Mouse (Mus musculus): ENCODE measurements around the gene Mrtfa. TPM values are rescaled to one million over a fixed set of nuclear protein-coding genes. Genes with fewer than 3 reads are reported as not detected.

The Mrtfa gene
- polyA plus RNA-seq, 1 experiment from 2014 or later, result 14.7 TPM

DNA sequence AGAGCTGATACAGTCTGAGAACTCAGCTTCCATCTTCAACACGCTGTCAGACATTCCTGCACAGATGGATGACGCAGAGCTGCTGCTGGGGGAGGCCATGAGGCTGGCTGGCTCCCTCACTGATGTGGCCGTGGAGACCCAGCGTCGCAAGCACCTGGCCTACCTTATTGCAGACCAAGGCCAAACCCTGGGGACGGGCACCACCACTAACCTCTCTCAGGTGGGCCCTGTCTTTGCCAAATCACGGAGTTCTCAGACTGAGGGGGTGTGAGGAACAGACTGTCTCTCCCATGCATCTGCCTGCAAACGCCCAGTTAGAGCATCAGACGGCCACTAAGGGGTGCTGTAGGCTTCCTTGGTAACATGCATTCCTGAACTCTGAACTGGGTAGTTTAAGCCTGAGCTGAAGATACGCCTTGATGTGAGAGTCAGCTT, 181.9 kb downstream of the Mrtfa start:
- no peak overlapping the region for H3K4me3 ChIP-seq (ENCODE audit: control insufficient read depth in 1 of 2, insufficient read depth in 1 of 2, low read depth in 1 of 2, low read length in 2 of 2)
- no peak overlapping the region for H3K27ac ChIP-seq (replicated peaks in 1 of 2; ENCODE audit: control insufficient read depth in 1 of 2, insufficient read depth in 1 of 2, low read depth in 2 of 2, low read length in 2 of 2)
- no peak overlapping the region for H3K4me2 ChIP-seq (ENCODE audit: low read length)
- no peak for ATAC-seq (ENCODE audit: insufficient number of reproducible peaks, insufficient read depth, low FRiP score, low read depth)
- WGBS, result 53% methylated on average over 10 of the region's 10 CpGs
- H3K9ac ChIP-seq (ENCODE audit: low read length), result no peak overlapping the region
- H3K27me3 ChIP-seq (ENCODE audit: control insufficient read depth, insufficient read depth, low read length), result no peaks in the 10 kb centered on the region
- no peaks in the 10 kb centered on the region for H3K9me3 ChIP-seq (ENCODE audit: control insufficient read depth, low read length)
- no peaks in the 10 kb centered on the region for H3K4me1 ChIP-seq (ENCODE audit: control insufficient read depth in 2 of 2, insufficient read depth in 2 of 2, low read length in 2 of 2)
- H3K36me3 ChIP-seq (ENCODE audit: control insufficient read depth, insufficient read depth, low read length), result peaks cover 39% of the 10 kb centered on the region

DNA sequence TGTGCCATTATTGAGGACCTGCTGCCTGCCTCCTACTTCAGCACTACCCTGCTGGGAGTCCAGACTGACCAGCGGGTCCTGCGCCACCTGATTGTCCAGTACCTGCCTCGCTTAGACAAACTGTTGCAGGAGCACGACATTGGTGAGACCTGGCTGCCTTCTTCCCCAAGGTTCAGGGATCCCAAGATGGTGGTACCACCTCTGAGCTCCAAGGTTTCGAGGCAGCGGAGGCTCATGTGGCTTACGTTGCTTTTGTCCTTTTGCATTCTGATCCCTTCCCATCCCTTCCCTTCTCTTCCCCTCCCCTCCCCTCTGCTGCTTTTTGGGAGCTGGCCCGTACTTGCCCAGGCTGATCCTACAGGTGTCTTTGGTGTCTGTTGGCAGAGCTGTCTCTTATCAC, 182.7 kb downstream of the Mrtfa start:
- Histone ChIP-seq H3K27ac (replicated peaks in 1 of 2; ENCODE audit: control insufficient read depth in 1 of 2, insufficient read depth in 1 of 2, low read depth in 2 of 2, low read length in 2 of 2) (no peak overlapping the region), H3K4me3 (ENCODE audit: control insufficient read depth in 1 of 2, insufficient read depth in 1 of 2, low read depth in 1 of 2, low read length in 2 of 2) (no peak overlapping the region), H3K9ac (ENCODE audit: low read length) (no peak overlapping the region), H3K36me3 (ENCODE audit: control insufficient read depth, insufficient read depth, low read length) (peaks cover 31% of the 10 kb centered on the region), H3K4me1 (ENCODE audit: control insufficient read depth in 2 of 2, insufficient read depth in 2 of 2, low read length in 2 of 2) (no peaks in the 10 kb centered on the region), H3K4me2 (ENCODE audit: low read length) (no peak overlapping the region), H3K27me3 (ENCODE audit: control insufficient read depth, insufficient read depth, low read length) (no peaks in the 10 kb centered on the region), H3K9me3 (ENCODE audit: control insufficient read depth, low read length) (no peaks in the 10 kb centered on the region)
- no peak for ATAC-seq (ENCODE audit: insufficient number of reproducible peaks, insufficient read depth, low FRiP score, low read depth)
- WGBS, result 86% methylated on average over 8 of the region's 8 CpGs

DNA sequence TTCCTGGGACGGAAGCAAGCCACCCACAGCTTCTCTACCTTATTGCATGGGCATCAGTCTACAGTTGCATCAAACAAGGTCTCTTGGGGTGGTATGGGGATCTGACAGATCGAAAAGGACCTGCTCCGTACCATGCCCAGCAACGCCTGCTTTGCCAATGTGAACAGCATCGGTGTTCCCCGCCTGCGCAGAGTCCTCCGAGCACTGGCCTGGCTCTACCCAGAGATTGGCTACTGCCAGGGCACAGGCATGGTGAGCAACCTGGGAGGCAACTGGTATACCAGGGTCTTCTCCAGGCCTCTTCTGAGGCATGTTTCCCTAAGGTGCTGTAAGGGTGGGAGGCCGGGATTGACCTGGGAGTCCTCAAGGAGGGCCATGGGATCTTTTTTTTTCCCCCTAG, 183.2 kb downstream of the Mrtfa start:
- H3K36me3 ChIP-seq (ENCODE audit: control insufficient read depth, insufficient read depth, low read length), result peaks cover 26% of the 10 kb centered on the region
- H3K9ac ChIP-seq (ENCODE audit: low read length), result no peak overlapping the region
- H3K27ac ChIP-seq (replicated peaks in 1 of 2; ENCODE audit: control insufficient read depth in 1 of 2, insufficient read depth in 1 of 2, low read depth in 2 of 2, low read length in 2 of 2), result no peak overlapping the region
- 92% methylated on average over 9 of the region's 9 CpGs for WGBS
- H3K4me3 ChIP-seq (ENCODE audit: control insufficient read depth in 1 of 2, insufficient read depth in 1 of 2, low read depth in 1 of 2, low read length in 2 of 2), result no peak overlapping the region
- no peaks in the 10 kb centered on the region for H3K9me3 ChIP-seq (ENCODE audit: control insufficient read depth, low read length)
- no peak for ATAC-seq (ENCODE audit: insufficient number of reproducible peaks, insufficient read depth, low FRiP score, low read depth)
- no peak overlapping the region for H3K4me2 ChIP-seq (ENCODE audit: low read length)
- no peaks in the 10 kb centered on the region for H3K27me3 ChIP-seq (ENCODE audit: control insufficient read depth, insufficient read depth, low read length)
- no peaks in the 10 kb centered on the region for H3K4me1 ChIP-seq (ENCODE audit: control insufficient read depth in 2 of 2, insufficient read depth in 2 of 2, low read length in 2 of 2)

DNA sequence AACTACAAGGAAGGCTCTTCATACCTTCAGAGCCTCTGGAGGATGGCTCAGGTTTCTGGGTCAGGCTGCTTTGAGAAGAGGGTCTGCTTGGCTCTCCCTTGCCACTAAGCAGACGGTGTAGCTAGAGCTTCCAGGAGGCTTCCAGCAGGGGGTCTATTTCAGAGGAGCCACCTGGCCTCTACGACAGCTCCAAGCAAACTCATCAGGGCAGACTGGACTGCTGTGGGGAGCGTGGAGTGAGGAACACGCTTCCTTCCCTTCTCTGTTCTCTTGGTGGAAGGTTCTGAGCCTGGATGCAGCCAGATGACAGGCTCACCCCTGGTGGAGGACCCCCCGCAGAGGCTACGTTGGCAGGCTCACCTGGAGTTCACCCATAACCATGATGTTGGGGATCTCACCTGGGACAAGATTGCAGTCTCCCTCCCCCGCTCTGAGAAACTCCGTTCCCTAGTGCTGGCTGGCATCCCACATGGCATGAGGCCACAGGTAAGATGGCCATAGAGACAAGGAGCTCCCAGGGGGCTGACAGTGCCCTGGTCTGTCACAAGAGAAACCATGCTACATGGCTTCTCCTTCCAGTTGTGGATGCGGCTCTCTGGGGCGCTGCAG, 184.3 kb downstream of the Mrtfa start:
- no peaks in the 10 kb centered on the region for H3K4me1 ChIP-seq (ENCODE audit: control insufficient read depth in 2 of 2, insufficient read depth in 2 of 2, low read length in 2 of 2)
- H3K27ac ChIP-seq (replicated peaks in 1 of 2; ENCODE audit: control insufficient read depth in 1 of 2, insufficient read depth in 1 of 2, low read depth in 2 of 2, low read length in 2 of 2), result no peak overlapping the region
- H3K4me3 ChIP-seq (ENCODE audit: control insufficient read depth in 1 of 2, insufficient read depth in 1 of 2, low read depth in 1 of 2, low read length in 2 of 2), result no peak overlapping the region
- H3K27me3 ChIP-seq (ENCODE audit: control insufficient read depth, insufficient read depth, low read length), result no peaks in the 10 kb centered on the region
- H3K4me2 ChIP-seq (ENCODE audit: low read length), result no peak overlapping the region
- no peaks in the 10 kb centered on the region for H3K9me3 ChIP-seq (ENCODE audit: control insufficient read depth, low read length)
- H3K9ac ChIP-seq (ENCODE audit: low read length), result no peak overlapping the region
- ATAC-seq (ENCODE audit: insufficient number of reproducible peaks, insufficient read depth, low FRiP score, low read depth), result no peak
- H3K36me3 ChIP-seq (ENCODE audit: control insufficient read depth, insufficient read depth, low read length), result peaks cover 18% of the 10 kb centered on the region
- 81% methylated on average over 10 of the region's 10 CpGs for WGBS

DNA sequence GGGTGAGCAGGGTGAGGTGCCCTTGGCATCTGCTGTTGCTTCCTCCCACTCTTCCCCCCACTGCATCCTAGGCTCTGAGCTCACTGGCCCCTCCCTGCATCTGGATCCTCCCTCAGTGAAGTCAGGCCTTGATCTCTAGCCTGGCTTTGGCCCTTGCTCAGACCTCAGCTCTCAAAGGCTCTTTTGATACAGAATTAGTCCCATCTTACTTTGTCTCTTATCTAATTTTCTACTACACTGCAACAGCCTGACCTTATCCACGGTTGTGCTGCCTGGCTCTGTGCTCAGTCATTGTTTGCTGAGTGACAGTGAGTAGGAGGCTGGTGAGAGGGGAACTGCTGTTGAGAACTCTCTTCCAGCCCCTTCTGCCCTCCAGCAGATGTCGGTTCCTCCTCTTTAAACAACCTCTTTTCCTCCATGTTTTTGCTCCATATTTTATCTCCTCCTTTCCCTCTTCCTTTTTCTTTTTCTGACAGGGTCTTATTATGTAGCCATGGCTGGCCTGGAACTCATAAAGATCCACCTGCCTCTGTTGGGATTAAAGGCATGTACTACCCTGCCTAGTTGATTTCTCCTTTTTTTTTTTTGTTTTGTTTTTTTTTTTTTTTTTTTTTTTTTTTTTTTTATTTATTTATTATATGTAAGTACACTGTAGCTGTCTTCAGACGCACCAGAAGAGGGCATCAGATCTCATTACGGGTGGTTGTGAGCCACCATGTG, 190.0 kb downstream of the Mrtfa start:
- H3K27me3 ChIP-seq (ENCODE audit: control insufficient read depth, insufficient read depth, low read length), result no peaks in the 10 kb centered on the region
- ATAC-seq (ENCODE audit: insufficient number of reproducible peaks, insufficient read depth, low FRiP score, low read depth), result no peak
- H3K4me1 ChIP-seq (ENCODE audit: control insufficient read depth in 2 of 2, insufficient read depth in 2 of 2, low read length in 2 of 2), result peaks cover 6 to 10% of the 10 kb centered on the region in 2 experiments
- no peaks in the 10 kb centered on the region; the same call in 1 of the 2 replicates for H3K36me3 ChIP-seq (ENCODE audit: control insufficient read depth, insufficient read depth, low read length)
- H3K27ac ChIP-seq (replicated peaks in 1 of 2; ENCODE audit: control insufficient read depth in 1 of 2, insufficient read depth in 1 of 2, low read depth in 2 of 2, low read length in 2 of 2), result peak overlapping the region in 1 of 2 experiments; percentile 33; a peak in 1 of 4 replicates
- no peaks in the 10 kb centered on the region for H3K9me3 ChIP-seq (ENCODE audit: control insufficient read depth, low read length)
- 2% methylated on average over 2 of the region's 4 CpGs for WGBS
- H3K9ac ChIP-seq (ENCODE audit: low read length), result no peak overlapping the region
- H3K4me2 ChIP-seq (ENCODE audit: low read length), result no peak overlapping the region
- H3K4me3 ChIP-seq (ENCODE audit: control insufficient read depth in 1 of 2, insufficient read depth in 1 of 2, low read depth in 1 of 2, low read length in 2 of 2), result no peak overlapping the region

DNA sequence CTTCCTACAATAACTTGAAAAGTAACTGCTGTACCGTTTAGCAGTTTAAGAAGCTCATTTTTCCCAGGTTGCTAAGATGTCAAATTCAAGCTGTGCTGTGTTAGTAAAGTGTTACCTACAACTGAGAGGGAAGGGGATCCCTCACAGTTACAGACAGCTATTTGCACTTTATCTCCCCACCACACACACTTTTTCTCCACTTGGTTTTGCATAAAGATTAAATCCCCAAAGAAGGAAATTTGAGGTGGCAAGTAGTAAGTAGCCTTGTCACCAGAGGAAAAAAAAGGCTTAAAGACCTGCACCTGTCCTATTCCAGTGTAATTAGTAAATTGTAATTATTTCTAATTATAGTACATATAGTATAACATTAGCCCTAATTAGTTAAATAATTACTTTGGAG, 193.5 kb downstream of the Mrtfa start:
- no peaks in the 10 kb centered on the region for H3K36me3 ChIP-seq (ENCODE audit: control insufficient read depth, insufficient read depth, low read length)
- no peak overlapping the region for H3K4me3 ChIP-seq (ENCODE audit: control insufficient read depth in 1 of 2, insufficient read depth in 1 of 2, low read depth in 1 of 2, low read length in 2 of 2)
- WGBS, result 38% methylated on average over 1 of the region's 1 CpGs
- no peak overlapping the region for H3K9ac ChIP-seq (ENCODE audit: low read length)
- peaks cover 6 to 10% of the 10 kb centered on the region in 2 experiments for H3K4me1 ChIP-seq (ENCODE audit: control insufficient read depth in 2 of 2, insufficient read depth in 2 of 2, low read length in 2 of 2)
- no peak overlapping the region for H3K4me2 ChIP-seq (ENCODE audit: low read length)
- no peak for ATAC-seq (ENCODE audit: insufficient number of reproducible peaks, insufficient read depth, low FRiP score, low read depth)
- no peaks in the 10 kb centered on the region for H3K9me3 ChIP-seq (ENCODE audit: control insufficient read depth, low read length)
- no peaks in the 10 kb centered on the region for H3K27me3 ChIP-seq (ENCODE audit: control insufficient read depth, insufficient read depth, low read length)
- H3K27ac ChIP-seq (replicated peaks in 1 of 2; ENCODE audit: control insufficient read depth in 1 of 2, insufficient read depth in 1 of 2, low read depth in 2 of 2, low read length in 2 of 2), result no peak overlapping the region

DNA sequence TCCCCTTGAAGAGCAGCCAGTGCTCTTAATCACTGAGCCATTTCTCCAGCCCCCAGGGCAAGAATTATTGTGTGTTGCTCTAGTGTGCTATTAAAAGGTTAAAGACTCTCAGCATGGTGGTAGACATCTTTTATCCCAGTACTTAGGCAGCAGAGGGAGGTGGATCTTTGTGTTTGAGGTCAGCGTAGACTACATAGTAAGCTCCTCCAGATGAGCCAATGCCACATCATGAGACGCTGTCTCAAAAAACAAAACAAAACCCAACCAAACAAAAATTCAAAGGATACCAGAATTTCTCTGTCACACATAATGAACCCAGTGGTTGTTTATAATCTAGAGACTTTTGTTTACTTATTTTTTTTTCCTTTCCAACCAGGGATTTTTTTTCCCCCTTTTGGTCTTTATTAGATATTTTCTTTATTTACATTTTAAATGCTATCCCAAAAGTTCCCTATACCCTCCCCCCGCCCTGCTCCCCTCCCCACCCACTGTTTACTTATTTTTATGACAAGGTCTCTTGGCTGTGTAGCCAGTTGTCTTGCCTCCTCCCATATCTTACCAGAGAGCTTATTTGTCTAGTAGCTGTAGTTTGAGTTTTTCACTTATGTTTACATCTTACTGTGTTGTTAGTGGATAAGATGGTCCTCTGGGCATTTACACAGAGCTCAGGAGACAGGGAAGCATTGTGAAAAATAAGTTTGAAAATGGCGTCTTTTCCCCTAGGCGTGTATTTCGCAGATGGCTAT, 194.3 kb downstream of the Mrtfa start:
- H3K4me1 ChIP-seq (ENCODE audit: control insufficient read depth in 2 of 2, insufficient read depth in 2 of 2, low read length in 2 of 2), result peaks cover 6 to 10% of the 10 kb centered on the region in 2 experiments
- no peak overlapping the region for H3K4me2 ChIP-seq (ENCODE audit: low read length)
- 91% methylated on average over 6 of the region's 6 CpGs for WGBS
- no peaks in the 10 kb centered on the region for H3K9me3 ChIP-seq (ENCODE audit: control insufficient read depth, low read length)
- ATAC-seq (ENCODE audit: insufficient number of reproducible peaks, insufficient read depth, low FRiP score, low read depth), result no peak
- H3K27ac ChIP-seq (replicated peaks in 1 of 2; ENCODE audit: control insufficient read depth in 1 of 2, insufficient read depth in 1 of 2, low read depth in 2 of 2, low read length in 2 of 2), result no peak overlapping the region
- no peaks in the 10 kb centered on the region for H3K27me3 ChIP-seq (ENCODE audit: control insufficient read depth, insufficient read depth, low read length)
- no peak overlapping the region for H3K9ac ChIP-seq (ENCODE audit: low read length)
- no peak overlapping the region for H3K4me3 ChIP-seq (ENCODE audit: control insufficient read depth in 1 of 2, insufficient read depth in 1 of 2, low read depth in 1 of 2, low read length in 2 of 2)
- H3K36me3 ChIP-seq (ENCODE audit: control insufficient read depth, insufficient read depth, low read length), result no peaks in the 10 kb centered on the region

Measured in heart, embryonic 14.5 days (tissue).